Mouse (Mus musculus) ES-E14 (cell line): ENCODE measurements around the gene Myo10.

Experiments
- HCFC1 ChIP-seq: IDR thresholded peaks from 2 replicates; pipeline ENCODE4 v1.6.1; 2012; ENCODE audit warnings: low read length, inconsistent platforms, borderline replicate concordance; ENCODE audit not compliant: insufficient read depth
- MAFK ChIP-seq: IDR thresholded peaks from 2 replicates; pipeline ENCODE4 v1.6.1; 2014; ENCODE audit warnings: mild to moderate bottlenecking, low read depth, low read length, inconsistent platforms; ENCODE audit not compliant: insufficient read depth
- ZC3H11A ChIP-seq: IDR thresholded peaks from 2 replicates; pipeline ENCODE4 v1.6.1; 2012; ENCODE audit warnings: low read depth, mild to moderate bottlenecking, inconsistent platforms, low read length, borderline replicate concordance
- ZNF384 ChIP-seq: IDR thresholded peaks from 2 replicates; pipeline ENCODE4 v1.6.1; 2012; ENCODE audit warnings: low read depth, low read length, inconsistent platforms

GRCm38 (mm10) chr15:25854270-25854904 lies 232.1 kb downstream of the Myo10 start:
- TF ChIP-seq MAFK = no peak
- no peak for TF ChIP-seq HCFC1
- TF ChIP-seq ZNF384 = no peak
- no peak for TF ChIP-seq ZC3H11A
